Mouse (Mus musculus): ENCODE measurements around the gene Gm45837. TPM values are rescaled to one million over a fixed set of nuclear protein-coding genes. Genes with fewer than 3 reads are reported as not detected.
A peak's percentile ranks its signal among the peaks of the same experiment; 100 is the strongest.

Gm45837 gene
- total and polyA plus RNA-seq, 2 experiments from 2014 or later, result not detected

- DNase-seq, result no peak
- no peak for TF ChIP-seq CTCF (IDR thresholded peaks at IDR 0.05; ENCODE audit: low read depth)
- Histone ChIP-seq H3K4me3 (ENCODE audit: low read depth, low read length) (peak overlapping the region; percentile 60), H3K27me3 (ENCODE audit: insufficient read depth, low read length) (no peaks in the 10 kb centered on the region; the same call in 1 of the 2 replicates), H3K4me2 (ENCODE audit: low read depth) (peak overlapping the region; percentile 99), H3K36me3 (ENCODE audit: insufficient read depth) (no peaks in the 10 kb centered on the region), H3K4me1 (ENCODE audit: insufficient read depth) (peaks cover 30% of the 10 kb centered on the region), H3K27ac (ENCODE audit: low read depth, low read length) (no peak overlapping the region), H3K9me3 (ENCODE audit: low read length) (no peaks in the 10 kb centered on the region), H3K9ac (0 out of 2 replicates have a peak overlapping the region, but pooled peaks have one; percentile 4)
- ATAC-seq, result no peak
- WGBS, result 69% methylated on average over 3 of the region's 3 CpGs
Observed at GRCm38 (mm10) chr7:101453296-101453695, 42.6 kb downstream of the Gm45837 start.

GRCm38 (mm10) chr7:101453725-101454124, 43.0 kb downstream of the Gm45837 start:
- Histone ChIP-seq H3K9me3 (ENCODE audit: low read length) (no peaks in the 10 kb centered on the region), H3K9ac (0 out of 2 replicates have a peak overlapping the region, but pooled peaks have one; percentile 4), H3K4me1 (ENCODE audit: insufficient read depth) (peaks cover 30% of the 10 kb centered on the region), H3K4me2 (ENCODE audit: low read depth) (peak overlapping the region; percentile 99), H3K36me3 (ENCODE audit: insufficient read depth) (no peaks in the 10 kb centered on the region), H3K27ac (ENCODE audit: low read depth, low read length) (no peak overlapping the region), H3K27me3 (ENCODE audit: insufficient read depth, low read length) (no peaks in the 10 kb centered on the region; the same call in 1 of the 2 replicates), H3K4me3 (ENCODE audit: low read depth, low read length) (peak overlapping the region; percentile 60; the same call in 1 of the 2 replicates)
- no peak for DNase-seq
- no peak for ATAC-seq
- WGBS, result 22% methylated on average over 8 of the region's 8 CpGs
- TF ChIP-seq CTCF (IDR thresholded peaks at IDR 0.05; ENCODE audit: low read depth), result no peak

GRCm38 (mm10) chr7:101454479-101454878, 43.8 kb downstream of the Gm45837 start:
- H3K4me1 ChIP-seq (ENCODE audit: insufficient read depth), result peaks cover 32% of the 10 kb centered on the region
- H3K27ac ChIP-seq (ENCODE audit: low read depth, low read length), result no peak overlapping the region
- H3K4me3 ChIP-seq (ENCODE audit: low read depth, low read length), result no peak overlapping the region
- H3K4me2 ChIP-seq (ENCODE audit: low read depth), result peak overlapping the region; percentile 99; the same call in 1 of the 2 replicates
- DNase-seq (no peak), ATAC-seq (no peak)
- H3K36me3 ChIP-seq (ENCODE audit: insufficient read depth), result no peaks in the 10 kb centered on the region
- 69% methylated on average over 9 of the region's 9 CpGs for WGBS
- no peak overlapping the region for H3K9ac ChIP-seq
- no peaks in the 10 kb centered on the region; the same call in 1 of the 2 replicates for H3K27me3 ChIP-seq (ENCODE audit: insufficient read depth, low read length)
- no peak for TF ChIP-seq CTCF (IDR thresholded peaks at IDR 0.05; ENCODE audit: low read depth)
- no peaks in the 10 kb centered on the region for H3K9me3 ChIP-seq (ENCODE audit: low read length)

- Histone ChIP-seq H3K36me3 (ENCODE audit: insufficient read depth) (no peaks in the 10 kb centered on the region), H3K4me1 (ENCODE audit: insufficient read depth) (peaks cover 37% of the 10 kb centered on the region)
Observed at GRCm38 (mm10) chr7:101455141-101455540, 44.5 kb downstream of the Gm45837 start.

GRCm38 (mm10) chr7:101456318-101456717, 45.6 kb downstream of the Gm45837 start:
- ATAC-seq (no peak), DNase-seq (no peak)
- Histone ChIP-seq H3K36me3 (ENCODE audit: insufficient read depth) (no peaks in the 10 kb centered on the region), H3K27me3 (ENCODE audit: insufficient read depth, low read length) (no peaks in the 10 kb centered on the region; the same call in 1 of the 2 replicates), H3K27ac (ENCODE audit: low read depth, low read length) (no peak overlapping the region), H3K4me3 (ENCODE audit: low read depth, low read length) (no peak overlapping the region), H3K4me2 (ENCODE audit: low read depth) (0 out of 2 replicates have a peak overlapping the region, but pooled peaks have one; percentile 13), H3K9ac (no peak overlapping the region), H3K4me1 (ENCODE audit: insufficient read depth) (peaks cover 42% of the 10 kb centered on the region), H3K9me3 (ENCODE audit: low read length) (no peaks in the 10 kb centered on the region)
- 75% methylated on average over 4 of the region's 4 CpGs for WGBS
- TF ChIP-seq CTCF (IDR thresholded peaks at IDR 0.05; ENCODE audit: low read depth), result no peak

More at GRCm38 (mm10) chr7:101455141-101455540, 44.5 kb downstream of the Gm45837 start:
- no peak overlapping the region for H3K4me3 ChIP-seq (ENCODE audit: low read depth, low read length)
- H3K9ac ChIP-seq, result no peak overlapping the region
- H3K4me2 ChIP-seq (ENCODE audit: low read depth), result no peak overlapping the region
- WGBS, result 69% methylated on average over 6 of the region's 6 CpGs
- no peaks in the 10 kb centered on the region; the same call in 1 of the 2 replicates for H3K27me3 ChIP-seq (ENCODE audit: insufficient read depth, low read length)
- DNase-seq (no peak), ATAC-seq (no peak)
- no peak for TF ChIP-seq CTCF (IDR thresholded peaks at IDR 0.05; ENCODE audit: low read depth)
- no peak overlapping the region for H3K27ac ChIP-seq (ENCODE audit: low read depth, low read length)
- H3K9me3 ChIP-seq (ENCODE audit: low read length), result no peaks in the 10 kb centered on the region

- Histone ChIP-seq H3K27ac (ENCODE audit: low read depth, low read length) (no peak overlapping the region), H3K36me3 (ENCODE audit: insufficient read depth) (no peaks in the 10 kb centered on the region), H3K4me2 (ENCODE audit: low read depth) (no peak overlapping the region), H3K4me1 (ENCODE audit: insufficient read depth) (peaks cover 42% of the 10 kb centered on the region), H3K4me3 (ENCODE audit: low read depth, low read length) (no peak overlapping the region), H3K27me3 (ENCODE audit: insufficient read depth, low read length) (no peaks in the 10 kb centered on the region), H3K9ac (no peak overlapping the region), H3K9me3 (ENCODE audit: low read length) (no peaks in the 10 kb centered on the region)
- WGBS, result 34% methylated on average over 5 of the region's 5 CpGs
- no peak for DNase-seq
- TF ChIP-seq CTCF (IDR thresholded peaks at IDR 0.05; ENCODE audit: low read depth), result no peak
- ATAC-seq, result no peak
Observed at GRCm38 (mm10) chr7:101456789-101457188, 46.1 kb downstream of the Gm45837 start.

GRCm38 (mm10) chr7:101457283-101457682, 46.6 kb downstream of the Gm45837 start:
- DNase-seq (no peak), ATAC-seq (no peak)
- Histone ChIP-seq H3K9me3 (ENCODE audit: low read length) (no peaks in the 10 kb centered on the region), H3K4me1 (ENCODE audit: insufficient read depth) (peaks cover 44% of the 10 kb centered on the region), H3K27ac (ENCODE audit: low read depth, low read length) (peak overlapping the region; percentile 21; the same call in 1 of the 2 replicates), H3K36me3 (ENCODE audit: insufficient read depth) (no peaks in the 10 kb centered on the region), H3K9ac (no peak overlapping the region), H3K4me3 (ENCODE audit: low read depth, low read length) (no peak overlapping the region), H3K27me3 (ENCODE audit: insufficient read depth, low read length) (no peaks in the 10 kb centered on the region), H3K4me2 (ENCODE audit: low read depth) (no peak overlapping the region)
- 59% methylated on average over 5 of the region's 5 CpGs for WGBS
- no peak for TF ChIP-seq CTCF (IDR thresholded peaks at IDR 0.05; ENCODE audit: low read depth)

Measured in forebrain, postnatal 0 days (tissue).